Mouse (Mus musculus) liver, embryonic 14.5 days (tissue): ENCODE data around the gene Tdrd12.
A peak's percentile ranks its signal among the peaks of the same experiment; 100 is the strongest.
"Not testable (repeated sequence)": the region's sequence is repeated elsewhere in the genome, so short reads cannot be mapped to it uniquely, and the experiment has no call there.

Source experiments
- CTCF ChIP-seq: IDR thresholded peaks from 2 replicates; pipeline ENCODE4 v1.5.1; 2016; ENCODE audit warnings: antibody characterized with exemption, low read depth, control low read depth
- EP300 ChIP-seq: IDR thresholded peaks from 2 replicates; pipeline ENCODE4 v1.6.1; 2016; ENCODE audit warnings: antibody characterized with exemption, low read depth

- TF ChIP-seq EP300: not testable (repeated sequence)
- peak; percentile 60 for TF ChIP-seq CTCF
Measured at GRCm38 (mm10) chr7:35570883-35571282, 33.3 kb upstream of the Tdrd12 start.
